Comparison of ENCODE assay signal across 8 mouse cellular contexts in genomic region chr6:145793109-145793593, GRCm38 (mm10). TPM values are rescaled to one million over a fixed set of nuclear protein-coding genes. Genes with fewer than 3 reads are reported as not detected.
DNase-seq lines count a peak whose midpoint lies in the region; ATAC-seq and TF ChIP-seq lines count a peak whose summit lies in the region.

No protein-coding gene starts in this region.

- dilution Hi-C loops in CH12.LX (cut with MboI; ENCODE audit: extremely low pct_ligation_motif_present, extremely low pct_unique_long_range_greater_than_20kb, low sequenced_read_pairs): no loop called here

- no peaks in the 10 kb centered on the region for H3K36me3 ChIP-seq in CH12.LX (replicated peaks in 1 of 2; ENCODE audit: control insufficient read depth in 1 of 2, insufficient read depth in 1 of 2, low read length in 1 of 2)
- H3K36me3 ChIP-seq in intestine, embryonic 16.5 days (ENCODE audit: control insufficient read depth, insufficient read depth, low read length): no peaks in the 10 kb centered on the region
- no peaks in the 10 kb centered on the region for H3K36me3 ChIP-seq in midbrain, embryonic 14.5 days (ENCODE audit: control insufficient read depth, insufficient read depth, low read length)

- H3K4me3 ChIP-seq in CH12.LX (replicated peaks in 1 of 3; ENCODE audit: low read depth in 2 of 3, low read length in 2 of 3, poor library complexity in 1 of 3): no peak overlapping the region
- H3K4me3 ChIP-seq in intestine, embryonic 16.5 days (ENCODE audit: low read length): no peak overlapping the region
- H3K4me3 ChIP-seq in midbrain, embryonic 14.5 days (replicated peaks; ENCODE audit: low read depth, low read length): no peak overlapping the region

- peaks cover 4% of the 10 kb centered on the region for H3K9me3 ChIP-seq in CH12.LX (replicated peaks; ENCODE audit: low read length)
- no peaks in the 10 kb centered on the region for H3K9me3 ChIP-seq in intestine, embryonic 16.5 days (ENCODE audit: control insufficient read depth, low read length)
- H3K9me3 ChIP-seq in midbrain, embryonic 14.5 days (ENCODE audit: control insufficient read depth, low read length): no peaks in the 10 kb centered on the region

- ATAC-seq in intestine, embryonic 16.5 days: peak; percentile 74
- no peak for ATAC-seq in midbrain, embryonic 14.5 days (ENCODE audit: low FRiP score, low TSS enrichment)

- peak; percentile 90 for DNase-seq in 3T3-L1 (ENCODE audit: low read depth, low spot score)
- peak; percentile 75 for DNase-seq in CH12.LX (ENCODE audit: extremely low read depth)
- peak; percentile 77 for DNase-seq in cerebellum, adult 9-10 months
- peak; percentile 33 for DNase-seq in gastrocnemius, postnatal 25 days
- peak; percentile 22 to 30 for DNase-seq in left cerebral cortex, postnatal 36 days (ENCODE audit: low spot score in 2 of 2)
- DNase-seq in midbrain, embryonic 14.5 days: peak; percentile 83
- DNase-seq in thymus, postnatal 4 days: peak; percentile 42

- intact Hi-C loops in left cerebral cortex, postnatal 36 days (cut with DNase I): loop anchor here (2.0 to 10.0 kb wide), 2 partner anchors 348 to 432 kb away; no protein-coding TSS in a partner anchor

- H3K27ac ChIP-seq in CH12.LX (ENCODE audit: insufficient read depth, low read depth): no peak overlapping the region
- peak overlapping the region; percentile 64 for H3K27ac ChIP-seq in intestine, embryonic 16.5 days (ENCODE audit: low read length)
- no peak overlapping the region for H3K27ac ChIP-seq in midbrain, embryonic 14.5 days (replicated peaks; ENCODE audit: low read depth, low read length)

- no peak for TF ChIP-seq POLR2A in CH12.LX (IDR thresholded peaks at IDR 0.05; ENCODE audit: low read depth, low read length)

- no peak overlapping the region for H3K9ac ChIP-seq in CH12.LX (ENCODE audit: insufficient read depth, low read depth)
- H3K9ac ChIP-seq in intestine, embryonic 16.5 days (ENCODE audit: low read depth, low read length): no peak overlapping the region
- H3K9ac ChIP-seq in midbrain, embryonic 14.5 days (replicated peaks; ENCODE audit: low read length): no peak overlapping the region

- in situ Hi-C loops in CH12.LX (cut with MboI; ENCODE audit: low pct_ligation_motif_present, low pct_unique_long_range_greater_than_20kb, low sequenced_read_pairs): loop anchor here (10.0 kb wide), 1 partner anchor 428 kb away; no protein-coding TSS in a partner anchor

- H3K79me2 ChIP-seq in CH12.LX (replicated peaks; ENCODE audit: control insufficient read depth, extremely low read depth, insufficient read depth, poor library complexity, severe bottlenecking): no peaks in the 10 kb centered on the region

- H3K4me2 ChIP-seq in CH12.LX (ENCODE audit: insufficient read depth, low read depth, poor library complexity, severe bottlenecking): no peak overlapping the region
- no peak overlapping the region for H3K4me2 ChIP-seq in intestine, embryonic 16.5 days (ENCODE audit: low read depth, low read length)
- H3K4me2 ChIP-seq in midbrain, embryonic 14.5 days (ENCODE audit: low read length): no peak overlapping the region

- TF ChIP-seq CTCF in CH12.LX (conservative IDR thresholded peaks at IDR 0.05 in 1 of 2, IDR thresholded peaks at IDR 0.05 in 1 of 2; ENCODE audit: low read depth in 2 of 2, low read length in 2 of 2): peak; percentile 63 to 86

- WGBS in intestine, embryonic 16.5 days: 13% methylated on average over 4 of the region's 4 CpGs
- WGBS in midbrain, embryonic 14.5 days: 20% methylated on average over 4 of the region's 4 CpGs

- peaks cover 2 to 5% of the 10 kb centered on the region in 2 experiments; a peak in 1 of 4 replicates for H3K4me1 ChIP-seq in CH12.LX (ENCODE audit: control insufficient read depth in 1 of 2, insufficient read depth in 2 of 2)
- peaks cover 20% of the 10 kb centered on the region for H3K4me1 ChIP-seq in intestine, embryonic 16.5 days (ENCODE audit: control insufficient read depth, insufficient read depth, low read length)
- 0 out of 2 replicates have a peak, but pooled peaks cover 4% of the 10 kb centered on the region for H3K4me1 ChIP-seq in midbrain, embryonic 14.5 days (ENCODE audit: control insufficient read depth, insufficient read depth, low read length)

- TF ChIP-seq EP300 in CH12.LX (IDR thresholded peaks at IDR 0.05; ENCODE audit: low read length): no peak

- H3K27me3 ChIP-seq in CH12.LX (replicated peaks): no peaks in the 10 kb centered on the region
- H3K27me3 ChIP-seq in intestine, embryonic 16.5 days (replicated peaks; ENCODE audit: control insufficient read depth, insufficient read depth, low read length): no peaks in the 10 kb centered on the region
- no peaks in the 10 kb centered on the region for H3K27me3 ChIP-seq in midbrain, embryonic 14.5 days (ENCODE audit: control insufficient read depth, insufficient read depth, low read length)

- TF ChIP-seq RAD21 in CH12.LX (IDR thresholded peaks at IDR 0.05; ENCODE audit: low read depth, low read length): peak; percentile 87

TF ChIP-seq in CH12.LX, 34 proteins besides CTCF, POLR2A, EP300 and RAD21:
- TF ChIP-seq SMC3 (IDR thresholded peaks at IDR 0.05; ENCODE audit: low read depth, low read length) (peak; percentile 86), ZMIZ1 (IDR thresholded peaks at IDR 0.05; ENCODE audit: low read depth, low read length) (no peak), ETS1 (conservative IDR thresholded peaks at IDR 0.05; ENCODE audit: low read depth, low read length) (no peak), ZC3H11A (IDR thresholded peaks at IDR 0.05; ENCODE audit: low read depth, low read length) (peak; percentile 58)

RNA-seq across cellular contexts. Expression of gene Rassf8, which starts 46.6 kb away (rescaled TPM):
- 0.13 and 0.34 TPM in 2 replicates for total RNA-seq in CH12.LX (2012; rRNA removed)
- total RNA-seq in CH12.LX (2014; rRNA removed): 0.46 and 0.48 TPM in 2 replicates
- polyA plus RNA-seq in CH12.LX (2012; ENCODE audit: insufficient read length, low read depth): 0.59 and 0.80 TPM in 2 replicates
- 10 to 100 TPM; 27.2 to 35.6 TPM for total RNA-seq in gastrocnemius, postnatal 25 days (2021)
- 3.1 and 3.2 TPM in 2 replicates for polyA plus RNA-seq in intestine, embryonic 16.5 days (2015; fragmentation: Nextera tagmentation; extraction: Ambion mirVana)
- total RNA-seq in left cerebral cortex, postnatal 36 days (2021): 10 to 100 TPM; 18.9 to 24.7 TPM
- polyA plus RNA-seq in midbrain, embryonic 14.5 days (2014; fragmentation: Nextera tagmentation; extraction: Ambion mirVana): 4.4 and 6.9 TPM in 2 replicates

Comparison
In these comparisons a context has a peak if more than half of its experiments do, and no peak if none do; other contexts are left out.
1. DNase-seq: peak in every context shown above with its lines; median percentile 90 in 3T3-L1; 83 in midbrain, embryonic 14.5 days; 77 in cerebellum, adult 9-10 months; 75 in CH12.LX; 42 in thymus, postnatal 4 days; 33 in gastrocnemius, postnatal 25 days; 26 in left cerebral cortex, postnatal 36 days.
2. RNA of gene Rassf8, which starts 46.6 kb away (total RNA-seq): 27.2 to 35.6 TPM in gastrocnemius, postnatal 25 days and 18.9 to 24.7 TPM in left cerebral cortex, postnatal 36 days; 0.13 to 0.48 TPM in CH12.LX; every median in the first group is over 10 times any median in the second.